ENCODE assay signal across 12 mouse cellular contexts in genomic region chr3:51805488-51806318, GRCm38 (mm10).
A peak's percentile ranks its signal among the peaks of the same experiment; 100 is the strongest.
DNase-seq lines count a peak whose midpoint lies in the region; ATAC-seq lines count a peak whose summit lies in the region.
"Had no signal": no experiment of that assay in that cellular context is flagged by ENCODE, and none has a peak within 500 bp of the region (broad histone marks: within the 10 kb centered on the region; RNA-seq: fewer than 3 reads in every experiment).

No protein-coding gene starts in this region.

- H3K9ac ChIP-seq in forebrain, embryonic 11.5 days (ENCODE audit: low read length): no peak overlapping the region
- H3K9ac ChIP-seq in hindbrain, embryonic 15.5 days: no peak overlapping the region

- intact Hi-C loops in left cerebral cortex, postnatal 4 days (cut with DNase I): no loop called here

- peak overlapping the region; percentile 72 for H3K27ac ChIP-seq in forebrain, embryonic 11.5 days (ENCODE audit: low read depth, low read length)
- H3K27ac ChIP-seq in hindbrain, embryonic 15.5 days (replicated peaks): peak overlapping the region; percentile 30; the same call in 1 of the 2 replicates

- DNase-seq in embryo, embryonic 11 days: peak; percentile 74
- peak; percentile 75 for DNase-seq in forebrain, embryonic 11.5 days (ENCODE audit: low spot score)
- peak; percentile 54 for DNase-seq in neural tube, embryonic 10.5 days (ENCODE audit: extremely low spot score, low spot score)
- no peak for DNase-seq in right cerebral cortex, postnatal 25 days
- DNase-seq in left cerebral cortex, postnatal 4 days: no peak
- DNase-seq in layer of hippocampus, adult 11-12 months (ENCODE audit: low spot score): no peak
- DNase-seq: heart, postnatal 4 days; kidney, postnatal 14 days; lung, adult 18-20 months had no signal

- H3K4me1 ChIP-seq in forebrain, embryonic 11.5 days (replicated peaks; ENCODE audit: control insufficient read depth, insufficient read depth, low read length): peaks cover 34% of the 10 kb centered on the region
- peaks cover 53% of the 10 kb centered on the region for H3K4me1 ChIP-seq in hindbrain, embryonic 15.5 days (replicated peaks)

- peak overlapping the region; percentile 21; the same call in 1 of the 2 replicates for H3K4me2 ChIP-seq in forebrain, embryonic 11.5 days (ENCODE audit: low read depth, low read length, severe bottlenecking)
- H3K4me2 ChIP-seq in hindbrain, embryonic 15.5 days: no peak overlapping the region

- peak; percentile 93 for ATAC-seq in forebrain, embryonic 11.5 days (replicated peaks; ENCODE audit: low FRiP score)
- no peak for ATAC-seq in hindbrain, embryonic 15.5 days (ENCODE audit: low FRiP score, low read depth)
- ATAC-seq in erythroblast, adult 5-6 weeks (replicated peaks; ENCODE audit: low FRiP score, poor library complexity, severe bottlenecking): no peak

- no peaks in the 10 kb centered on the region for H3K36me3 ChIP-seq in forebrain, embryonic 11.5 days (ENCODE audit: control insufficient read depth, insufficient read depth, low read length)
- H3K36me3 ChIP-seq in hindbrain, embryonic 15.5 days: no peaks in the 10 kb centered on the region

- H3K9me3 ChIP-seq in forebrain, embryonic 11.5 days (ENCODE audit: control insufficient read depth, low read length): no peaks in the 10 kb centered on the region; the same call in 1 of the 2 replicates
- H3K9me3 ChIP-seq in hindbrain, embryonic 15.5 days: no peaks in the 10 kb centered on the region

- H3K27me3 ChIP-seq in forebrain, embryonic 11.5 days (ENCODE audit: control insufficient read depth, insufficient read depth, low read length): no peaks in the 10 kb centered on the region
- no peaks in the 10 kb centered on the region for H3K27me3 ChIP-seq in hindbrain, embryonic 15.5 days
- H3K27me3 ChIP-seq: CH12.LX had no signal

- WGBS in forebrain, embryonic 11.5 days: 11% methylated on average over 13 of the region's 13 CpGs
- WGBS in hindbrain, embryonic 15.5 days: 9% methylated on average over 12 of the region's 13 CpGs

- no peak overlapping the region for H3K4me3 ChIP-seq in forebrain, embryonic 11.5 days (ENCODE audit: low read depth, low read length)
- no peak overlapping the region for H3K4me3 ChIP-seq in hindbrain, embryonic 15.5 days

Comparison
In these comparisons a context has a peak if more than half of its experiments do, and no peak if none do; other contexts are left out.
1. DNase-seq: peak in embryo, embryonic 11 days (single experiment), forebrain, embryonic 11.5 days (single experiment) and neural tube, embryonic 10.5 days (single experiment); none in right cerebral cortex, postnatal 25 days (single experiment), left cerebral cortex, postnatal 4 days (single experiment) and layer of hippocampus, adult 11-12 months (single experiment).